Mouse (Mus musculus) kidney, adult 9 months (tissue): ENCODE results near the gene Syne1.

Experiments
- DNase-seq: peaks from one replicate; pipeline ENCODE4 v3.0.0; 2022

The Syne1 gene

DNA sequence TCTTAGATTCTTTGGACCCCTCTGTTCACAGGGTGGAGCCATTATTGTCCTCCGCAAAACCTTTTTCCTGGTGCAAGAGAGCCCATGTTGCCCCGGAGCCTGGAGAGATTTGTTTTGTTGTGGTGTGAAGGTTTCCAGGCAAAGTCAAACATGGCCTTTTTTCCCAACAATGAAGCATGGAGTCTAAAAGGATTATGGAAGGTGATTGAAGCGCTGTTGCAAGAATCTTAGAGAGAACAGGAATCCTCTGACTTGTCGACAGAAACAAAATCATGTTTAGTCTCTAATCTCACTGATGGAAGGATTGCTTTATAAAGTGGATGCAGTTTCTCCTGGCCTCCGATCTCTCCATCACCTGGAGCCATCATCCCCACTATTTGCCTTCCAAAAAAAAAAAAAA is at the start of gene Syne1:
Gene Syne1, minus strand, starts transcription at position 101 of the 400 bp plus-strand sequence.
- DNase-seq = no peak

GRCm38 (mm10) chr10:5600123-5600522 is 48.8 kb upstream of the Syne1 start:
- DNase-seq = peak; percentile 81

- DNase-seq = no peak
Observed at GRCm38 (mm10) chr10:5596559-5596958, 45.3 kb upstream of the Syne1 start.

DNA sequence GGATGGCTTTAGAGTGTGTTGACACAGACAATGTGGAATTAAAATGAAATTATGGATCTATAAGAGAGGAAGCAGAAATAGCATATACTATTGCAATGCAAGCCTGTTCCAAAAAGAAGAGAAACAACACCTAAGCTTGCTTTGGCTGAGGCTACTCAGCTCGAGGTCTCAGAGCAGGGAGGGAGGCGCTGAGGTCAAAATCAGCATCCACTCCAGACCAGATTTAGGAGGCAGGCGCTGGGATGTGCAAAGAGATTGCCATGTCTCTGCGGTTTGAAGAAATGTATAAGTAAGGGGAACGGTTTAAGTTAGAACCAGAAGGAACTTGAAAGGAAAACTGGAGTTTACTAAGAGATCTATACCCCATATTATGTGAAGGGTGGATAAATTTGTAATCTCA is 43.2 kb upstream of the Syne1 start:
- DNase-seq = no peak

- peak; percentile 49 for DNase-seq
Observed at GRCm38 (mm10) chr10:5593464-5593863, 42.2 kb upstream of the Syne1 start, which contains the start of gene Myct1. Gene Myct1 (plus strand): TSS chr10:5593775.

- peak; percentile 44 for DNase-seq
Observed at GRCm38 (mm10) chr10:5591996-5592395, 40.7 kb upstream of the Syne1 start.

DNA sequence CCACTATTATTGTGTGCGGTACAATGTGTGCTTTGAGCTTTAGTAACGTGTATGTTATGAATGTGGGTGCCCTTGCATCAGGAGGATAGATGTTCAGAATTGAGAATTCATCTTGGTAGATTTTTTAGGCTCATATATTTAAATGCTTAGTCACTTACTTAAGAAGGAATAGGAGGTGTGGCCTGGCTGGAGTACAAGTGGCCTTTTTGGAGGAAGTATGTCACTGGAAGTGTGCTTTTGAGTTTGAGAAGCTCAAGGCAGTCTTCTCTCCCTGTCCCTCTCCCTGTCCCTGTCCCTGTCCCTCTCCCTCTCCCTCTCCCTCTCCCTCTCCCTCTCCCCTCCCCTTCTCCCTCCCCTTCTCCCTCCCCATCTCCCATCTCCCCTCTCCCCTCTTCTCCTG is 39.8 kb upstream of the Syne1 start:
- peak; percentile 21 for DNase-seq

DNA sequence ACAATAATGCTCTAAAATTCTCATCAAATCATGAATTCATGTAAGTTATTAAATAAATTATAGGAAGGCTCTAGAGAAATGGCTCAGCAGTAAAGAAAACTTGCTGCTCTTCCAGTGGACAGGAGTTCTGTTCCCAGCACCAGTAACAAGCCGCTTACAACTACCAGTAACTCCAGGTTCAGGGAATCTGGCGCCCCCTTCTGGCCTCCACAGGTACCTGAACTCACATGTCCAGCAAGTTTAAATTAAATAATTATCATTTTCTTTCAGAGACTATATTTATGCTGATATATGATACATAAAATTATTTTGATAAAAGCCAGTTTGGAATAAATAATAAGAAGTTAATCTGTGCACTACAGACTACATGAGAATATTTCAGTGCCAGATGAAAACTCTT is 22.0 kb upstream of the Syne1 start:
- DNase-seq = no peak

GRCm38 (mm10) chr10:5571332-5571731 is 20.1 kb upstream of the Syne1 start:
- no peak for DNase-seq

- DNase-seq = no peak
Observed at GRCm38 (mm10) chr10:5570059-5570458, 18.8 kb upstream of the Syne1 start.

DNA sequence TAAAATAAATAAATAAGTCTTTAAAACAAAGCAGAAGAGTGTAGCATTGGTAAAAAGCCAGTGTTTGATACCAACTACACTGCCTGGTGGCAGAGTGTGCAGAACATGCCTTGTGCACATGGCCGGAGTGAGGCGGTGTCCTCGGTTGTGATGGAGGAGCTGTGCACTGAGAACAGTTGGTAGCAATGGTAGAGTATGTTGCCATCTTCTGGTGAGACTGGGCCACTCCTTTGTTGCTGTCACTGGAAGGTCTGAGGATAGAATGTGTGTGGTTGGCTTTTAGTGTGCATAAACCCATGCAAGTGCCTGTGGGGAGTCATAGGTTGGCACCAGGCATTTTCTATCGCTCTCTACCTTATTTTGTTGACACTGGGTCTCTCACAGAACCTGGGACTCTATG is 17.7 kb upstream of the Syne1 start:
- no peak for DNase-seq

- DNase-seq = no peak
Observed at GRCm38 (mm10) chr10:5561706-5562105, 10.4 kb upstream of the Syne1 start.

DNA sequence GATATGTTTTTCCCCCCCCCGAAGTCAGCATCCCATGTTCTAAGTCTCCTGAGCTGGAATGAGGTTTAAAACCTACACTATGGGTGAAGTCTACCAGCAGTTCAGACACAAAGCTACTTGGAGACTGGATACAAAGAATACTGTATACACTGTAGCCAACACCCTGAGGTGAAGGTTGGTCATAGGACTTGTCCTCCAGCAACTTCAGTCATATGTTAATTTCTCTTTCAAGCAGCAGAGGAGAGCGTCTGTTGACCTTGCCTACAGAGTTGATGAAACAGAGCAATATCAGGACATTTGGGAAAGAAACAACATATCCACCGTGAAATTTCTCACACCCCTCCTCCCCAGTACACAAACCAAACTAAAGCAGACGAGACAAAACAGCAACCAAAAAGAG is 9.2 kb upstream of the Syne1 start:
- no peak for DNase-seq

DNA sequence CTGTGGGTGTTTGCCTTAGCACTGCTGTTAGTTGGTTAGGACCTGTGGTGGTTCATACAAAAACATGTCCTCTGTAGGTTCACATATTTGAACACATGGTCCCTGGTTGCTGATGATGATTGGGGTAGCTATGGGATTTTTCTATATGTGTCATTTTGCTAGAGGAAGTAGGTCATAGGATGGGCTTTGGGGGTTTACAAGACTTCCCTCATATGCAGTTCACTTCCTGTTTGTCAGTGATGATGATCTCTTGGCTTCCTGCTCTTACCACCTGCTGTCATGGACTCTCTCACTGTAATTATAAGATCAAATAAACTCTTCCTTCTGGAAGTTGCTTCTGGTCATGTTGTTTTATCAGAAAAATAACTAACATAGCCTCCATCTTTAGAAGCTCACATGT is 7.5 kb upstream of the Syne1 start:
- no peak for DNase-seq

DNA sequence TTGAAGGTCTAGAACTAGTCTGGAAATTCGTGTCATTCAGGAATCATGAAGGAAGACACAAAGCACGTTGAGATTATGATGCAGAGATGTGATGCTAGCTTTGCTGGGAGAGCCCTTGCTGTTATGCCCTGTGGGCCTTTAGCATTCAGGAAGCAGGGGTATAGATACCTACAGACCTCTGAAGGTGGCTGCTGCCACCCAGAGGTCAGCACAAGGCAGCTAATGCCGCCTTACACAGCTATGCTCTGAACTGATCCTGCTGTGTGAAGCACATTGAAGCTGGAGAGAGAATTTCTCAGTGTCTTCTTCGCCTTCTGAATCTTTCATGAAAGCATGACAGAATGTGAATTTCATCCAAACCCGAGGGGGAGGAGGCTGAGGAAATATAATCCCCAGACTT is 3.7 kb upstream of the Syne1 start:
- DNase-seq = no peak

DNA sequence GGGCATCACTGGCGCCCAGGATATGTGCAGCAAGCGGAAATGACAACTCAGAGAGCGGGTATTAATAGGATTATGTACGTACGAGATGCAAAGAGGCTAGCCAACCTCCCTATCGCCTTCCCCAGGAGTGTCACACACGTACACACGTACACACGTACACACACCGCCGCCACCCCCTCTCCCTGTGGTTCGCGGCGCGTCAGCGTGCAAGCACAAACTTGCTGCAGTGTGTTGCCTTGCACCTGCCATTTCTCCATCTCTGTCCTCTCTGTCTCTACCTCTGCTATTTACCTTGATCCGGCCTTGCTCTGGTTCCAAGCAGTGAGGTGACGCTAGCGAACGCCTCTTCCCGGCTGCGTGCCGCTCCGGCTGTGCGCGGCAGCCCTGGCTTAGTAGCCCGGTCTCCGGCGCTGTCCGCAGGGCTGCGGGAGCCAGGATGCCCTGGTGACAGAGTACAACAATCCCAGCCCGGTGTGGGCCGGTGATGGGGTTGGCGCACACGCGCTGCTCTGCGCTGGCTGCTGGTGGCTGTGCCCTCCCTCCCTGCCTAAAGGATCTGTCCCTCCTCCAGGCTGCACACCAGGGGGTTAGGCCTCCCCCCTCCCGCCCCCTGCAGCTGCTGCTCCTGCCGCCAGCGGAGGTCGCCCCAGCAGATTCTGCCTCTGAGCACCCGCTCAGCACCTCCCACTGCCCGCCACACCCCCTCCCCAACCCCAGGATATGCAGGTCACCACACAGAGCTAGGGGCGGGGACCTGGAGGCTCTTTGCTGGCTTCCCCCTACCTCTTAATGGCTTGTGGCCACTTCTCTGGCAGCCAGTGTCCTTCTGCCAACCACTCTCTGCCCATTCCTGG is 887 bp downstream of the Syne1 start:
- DNase-seq = no peak

DNA sequence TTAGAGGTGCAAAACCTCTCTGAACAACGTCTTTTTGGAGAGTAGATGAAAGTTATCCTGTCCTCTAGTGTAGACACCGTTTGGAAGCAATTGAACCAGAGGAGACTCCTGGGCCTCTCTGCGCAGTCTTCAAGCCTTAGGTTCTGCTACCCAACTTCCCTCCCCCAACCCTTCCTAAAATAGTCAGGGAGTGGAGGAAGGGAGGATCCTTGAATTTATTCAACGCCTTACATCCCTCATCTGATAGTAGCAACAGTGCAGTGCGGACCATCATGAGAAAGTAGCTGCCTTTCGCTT is 1.5 kb downstream of the Syne1 start:
- DNase-seq = no peak

- DNase-seq = no peak
Observed at GRCm38 (mm10) chr10:5548651-5549050, 2.6 kb downstream of the Syne1 start.

DNA sequence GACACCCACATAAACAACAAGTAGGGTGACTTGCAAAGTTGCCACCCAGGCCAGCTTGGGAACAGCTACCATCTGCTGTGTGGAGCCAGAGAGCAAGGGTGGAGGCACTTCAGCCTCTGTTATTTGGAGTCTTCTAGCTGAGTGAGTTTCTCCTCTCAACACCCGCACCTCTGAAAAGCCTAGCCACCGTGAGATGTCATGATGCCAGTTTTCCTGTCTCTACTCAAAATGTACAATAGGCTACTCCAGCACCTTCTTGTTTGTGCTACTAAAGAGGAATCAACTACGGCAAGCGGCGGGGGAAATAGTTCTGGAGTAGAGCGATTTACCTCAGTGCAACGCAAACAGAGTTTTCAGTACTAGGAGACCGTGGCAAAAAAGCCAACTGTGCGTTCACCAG is 3.5 kb downstream of the Syne1 start:
- no peak for DNase-seq

GRCm38 (mm10) chr10:5546428-5546827 is 4.9 kb downstream of the Syne1 start:
- DNase-seq = no peak

DNA sequence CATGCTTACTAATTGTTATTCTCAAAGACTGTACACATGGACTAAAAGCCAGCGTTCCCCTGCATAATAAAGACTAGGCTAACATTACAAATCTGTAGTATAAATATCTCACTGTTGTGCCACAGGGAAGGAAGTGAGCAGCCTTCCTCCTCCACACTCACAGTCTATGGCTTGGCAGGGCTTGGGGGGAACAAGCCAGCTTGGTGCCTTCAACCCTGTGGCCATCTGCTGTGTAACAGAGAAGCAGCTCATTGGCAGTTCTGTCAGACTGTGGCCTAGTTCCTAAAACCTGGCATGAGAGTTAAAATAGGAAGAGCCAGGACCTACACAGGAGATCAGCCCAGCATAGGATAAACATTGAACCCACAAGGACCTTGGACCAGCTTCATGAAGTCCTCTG is 23.0 kb downstream of the Syne1 start:
- no peak for DNase-seq

DNA sequence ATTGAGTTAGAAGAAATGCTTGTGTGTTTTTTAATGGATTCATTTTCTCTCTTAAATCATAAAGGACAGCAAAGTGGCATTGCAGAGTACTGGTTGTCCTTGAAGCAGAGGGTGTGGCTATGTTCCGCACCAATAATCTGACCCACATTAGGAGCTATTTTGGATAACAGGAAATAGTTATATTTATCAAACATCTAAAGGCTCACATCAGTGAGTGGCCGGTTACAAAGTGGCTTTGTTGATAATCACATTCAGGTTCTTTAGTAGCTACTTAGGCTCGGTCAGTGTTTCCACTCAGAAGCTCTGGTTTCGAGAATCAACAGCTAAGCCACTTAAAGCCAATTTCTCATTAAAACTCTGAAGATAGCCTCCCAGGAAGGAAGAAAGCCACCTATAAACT is 23.6 kb downstream of the Syne1 start:
- peak; percentile 28 for DNase-seq

DNA sequence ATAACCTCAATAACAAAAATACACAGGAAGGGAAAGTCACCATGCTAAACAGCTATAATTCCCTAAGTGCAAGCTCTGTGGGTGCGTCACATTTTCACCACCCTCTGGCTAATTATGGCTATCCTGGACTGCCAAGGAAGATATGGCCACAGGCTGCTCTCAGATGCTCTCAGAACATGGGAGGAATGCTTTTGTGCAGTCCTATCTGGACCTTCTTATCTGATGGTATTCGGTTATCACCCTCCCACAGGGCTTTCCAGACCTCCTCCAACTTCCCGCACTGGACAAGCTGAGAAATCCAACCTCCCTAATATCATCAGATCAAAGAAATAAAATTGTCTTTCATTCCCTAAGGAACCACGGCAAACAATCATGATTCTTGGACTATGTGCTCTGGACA is 28.4 kb downstream of the Syne1 start:
- DNase-seq = peak; percentile 6

DNA sequence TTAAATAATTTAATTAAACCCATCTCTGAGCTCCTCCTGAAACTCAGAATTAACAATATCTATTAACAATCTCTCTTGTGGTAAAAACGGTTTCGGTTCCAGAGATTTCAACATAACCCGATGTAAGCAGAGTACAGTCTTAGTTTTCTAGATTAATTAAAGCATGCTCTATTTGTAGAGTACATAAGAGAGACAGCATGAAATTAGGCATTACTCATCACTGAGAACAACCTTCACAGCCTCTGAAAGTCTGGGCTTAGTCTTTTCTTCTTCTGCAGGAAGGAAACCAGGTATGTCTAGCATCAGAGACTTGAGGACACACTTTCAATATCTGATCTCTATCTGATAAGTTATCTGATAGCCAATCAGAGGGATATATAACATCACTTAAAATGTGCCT is 29.0 kb downstream of the Syne1 start:
- no peak for DNase-seq

DNA sequence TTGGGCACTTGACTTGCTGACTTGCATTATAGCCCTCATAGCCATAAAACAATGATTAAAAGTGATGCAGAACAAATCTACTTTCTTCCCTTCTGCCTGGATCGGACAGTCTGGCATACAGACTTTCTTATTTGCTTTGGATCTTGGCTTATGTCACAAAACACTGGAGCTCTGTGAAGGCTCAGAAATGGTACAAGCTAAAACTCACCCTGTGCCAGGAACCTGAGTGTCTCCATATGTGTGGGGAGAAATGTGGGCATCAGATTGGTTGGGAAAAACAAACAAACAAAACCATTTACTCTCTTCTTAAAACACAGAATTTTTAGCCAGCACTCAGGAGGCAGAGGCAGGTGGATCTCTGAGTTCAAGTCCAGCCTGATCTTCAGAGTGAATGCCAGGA is 30.6 kb downstream of the Syne1 start:
- DNase-seq = no peak
